30 mouse cellular contexts compared by ENCODE assay signal in the genomic region with DNA sequence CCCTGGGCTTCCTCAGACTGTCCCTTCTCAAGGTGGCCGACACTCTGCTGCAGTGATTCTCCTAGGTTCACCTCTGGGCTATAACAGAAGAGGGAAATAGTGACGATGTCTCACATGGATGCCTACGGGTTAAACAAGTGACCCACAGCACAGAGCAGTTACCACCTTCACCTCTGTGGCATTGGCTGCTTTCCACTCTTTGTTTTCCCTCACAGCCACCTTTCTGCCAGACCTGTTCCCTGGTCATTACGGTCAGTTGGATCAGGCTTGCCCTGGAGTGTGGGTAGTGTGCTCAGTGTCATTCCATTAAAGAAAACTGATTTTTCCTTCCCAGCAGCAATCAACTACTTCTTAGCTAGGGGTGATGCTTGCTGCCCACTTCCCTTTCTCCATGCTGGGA. TPM values are rescaled to one million over a fixed set of nuclear protein-coding genes. Genes with fewer than 3 reads are reported as not detected.
A peak's percentile ranks its signal among the peaks of the same experiment; 100 is the strongest.
DNase-seq lines count a peak whose midpoint lies in the region; TF ChIP-seq lines count a peak whose summit lies in the region.
"Had no signal": no experiment of that assay in that cellular context is flagged by ENCODE, and none has a peak within 500 bp of the region (broad histone marks: within the 10 kb centered on the region; RNA-seq: fewer than 3 reads in every experiment).

No protein-coding gene starts in this region.

- no peak overlapping the region for H3K4me3 ChIP-seq in heart, embryonic 10.5 days
- no peak overlapping the region for H3K4me3 ChIP-seq in kidney, adult 2 months (ENCODE audit: insufficient read depth, low read depth, low read length)
- H3K4me3 ChIP-seq: forebrain, embryonic 10.5 days; forebrain, embryonic 13.5 days; heart, embryonic 12.5 days; heart, embryonic 15.5 days; hindbrain, embryonic 12.5 days; hindbrain, embryonic 15.5 days had no signal

- no peaks in the 10 kb centered on the region for H3K9me3 ChIP-seq in heart, embryonic 10.5 days
- H3K9me3 ChIP-seq: forebrain, embryonic 10.5 days; forebrain, embryonic 13.5 days; G1E; heart, embryonic 12.5 days; heart, embryonic 15.5 days; hindbrain, embryonic 12.5 days; hindbrain, embryonic 15.5 days had no signal

- TF ChIP-seq CTCF in kidney, adult 2 months (conservative IDR thresholded peaks at IDR 0.05; ENCODE audit: insufficient read depth, insufficient read length, low read depth, low read length) = no peak

- H3K27ac ChIP-seq in heart, embryonic 10.5 days = no peak overlapping the region
- peak overlapping the region; percentile 19; the same call in 1 of the 2 replicates for H3K27ac ChIP-seq in kidney, adult 2 months (ENCODE audit: insufficient read depth, low read depth, low read length)
- H3K27ac ChIP-seq: forebrain, embryonic 10.5 days; forebrain, embryonic 13.5 days; heart, embryonic 15.5 days; hindbrain, embryonic 12.5 days; hindbrain, embryonic 15.5 days had no signal

- no peaks in the 10 kb centered on the region for H3K4me1 ChIP-seq in heart, embryonic 10.5 days
- no peaks in the 10 kb centered on the region for H3K4me1 ChIP-seq in kidney, adult 2 months (ENCODE audit: control insufficient read depth, insufficient read depth, low read length)
- H3K4me1 ChIP-seq: forebrain, embryonic 10.5 days; forebrain, embryonic 13.5 days; heart, embryonic 12.5 days; heart, embryonic 15.5 days; hindbrain, embryonic 12.5 days; hindbrain, embryonic 15.5 days had no signal

- 91% methylated on average over 4 of the region's 4 CpGs for WGBS in heart, embryonic 10.5 days
- WGBS in kidney, adult 2 months = 65% methylated on average over 4 of the region's 4 CpGs

- peaks cover 93% of the 10 kb centered on the region for H3K36me3 ChIP-seq in heart, embryonic 10.5 days
- H3K36me3 ChIP-seq in kidney, adult 2 months (ENCODE audit: control insufficient read depth, insufficient read depth, low read length) = no peaks in the 10 kb centered on the region; the same call in 1 of the 2 replicates

- DNase-seq in heart, embryonic 10.5 days (ENCODE audit: low spot score) = peak; percentile 63
- DNase-seq in heart, postnatal 4 days = no peak
- peak; percentile 74 for DNase-seq in kidney, adult 2 months
- DNase-seq in kidney, postnatal 4 days = no peak
- peak; percentile 33 to 59 for DNase-seq in kidney, postnatal 36 days
- DNase-seq in kidney, postnatal 10 days = no peak
- DNase-seq: adrenal gland, postnatal 10 days; adrenal gland, postnatal 36 days; B cell, adult 2 months; cerebellum, adult 18-20 months; cerebellum, adult 9-10 months; cerebellum, postnatal 14 days; gastrocnemius, postnatal 10 days; gastrocnemius, postnatal 36 days; heart, postnatal 10 days had no signal

- TF ChIP-seq POLR2A in kidney, adult 2 months (IDR thresholded peaks at IDR 0.05; ENCODE audit: low read depth, low read length) = no peak

- no peaks in the 10 kb centered on the region for H3K27me3 ChIP-seq in heart, embryonic 10.5 days (ENCODE audit: insufficient read depth, poor library complexity, severe bottlenecking)
- no peaks in the 10 kb centered on the region for H3K27me3 ChIP-seq in kidney, adult 2 months (replicated peaks; ENCODE audit: control insufficient read depth, insufficient read depth, low read length)
- H3K27me3 ChIP-seq: CH12.LX; forebrain, embryonic 13.5 days; heart, embryonic 12.5 days; heart, embryonic 15.5 days; hindbrain, embryonic 12.5 days; hindbrain, embryonic 15.5 days; Patski had no signal

RNA-seq across cellular contexts. Expression of a gene that starts 17.1 kb away (rescaled TPM):
- polyA plus RNA-seq in heart, embryonic 10.5 days (2016; fragmentation: Nextera tagmentation; extraction: Ambion mirVana) = 73.4 and 90.6 TPM in 2 replicates
- 10 to 100 TPM; 49.5 to 62.1 TPM for total RNA-seq in heart, postnatal 4 days (2021)
- 41.1 and 45.5 TPM in 2 replicates for polyA plus RNA-seq in kidney, adult 2 months (2012; rRNA removed)

RNA-seq across cellular contexts. Expression of a gene that starts 29.5 kb away (rescaled TPM):
- polyA plus RNA-seq in heart, embryonic 10.5 days (2016; fragmentation: Nextera tagmentation; extraction: Ambion mirVana) = 0.02 TPM in 1 of 2 replicates, not detected in the other
- total RNA-seq in heart, postnatal 4 days (2021) = not detected
- polyA plus RNA-seq in kidney, adult 2 months (2012; rRNA removed) = 0.05 TPM in 2 replicates
- total RNA-seq: CH12.LX; gastrocnemius, adult 18-20 months; gastrocnemius, postnatal 10 days; gastrocnemius, postnatal 36 days; granulocyte monocyte progenitor cell, adult 5-6 weeks; heart, adult 8-10 months; heart, postnatal 10 days; hematopoietic stem cell, adult 5-6 weeks had no signal
- polyA plus RNA-seq: embryonic facial prominence, embryonic 14.5 days; forebrain, embryonic 10.5 days; forebrain, embryonic 13.5 days; forebrain, embryonic 16.5 days; G1E; hindbrain, embryonic 12.5 days; Patski had no signal

Comparison
In these comparisons a context has a peak if more than half of its experiments do, and no peak if none do; other contexts are left out.
1. DNase-seq: peak in heart, embryonic 10.5 days (single experiment), kidney, adult 2 months (single experiment) and kidney, postnatal 36 days (2 of 2); none in heart, postnatal 4 days (single experiment), kidney, postnatal 4 days (0 of 2) and kidney, postnatal 10 days (single experiment).